Mouse (Mus musculus) neural tube, embryonic 11.5 days (tissue): ENCODE measurements at regions not wholly inside any gene's neighbourhood (a gene's known extent, or its start where the extent isn't known, plus 50 kb on each side); places are given as distances from the start of the nearest gene placed in this dataset.

Source experiments
- ATAC-seq: fragments of 200-750 bp; cut with Nextera tagmentation; 2 replicates; pipeline ENCODE4 v1.8.0; 2017; ENCODE audit warnings: moderate number of reproducible peaks, mild to moderate bottlenecking, moderate TSS enrichment, moderate library complexity; ENCODE audit not compliant: insufficient read depth, low FRiP score, low TSS enrichment
- DNase-seq: peaks from one replicate; pipeline ENCODE4 v3.0.0-alpha.2; 2015; ENCODE audit warnings: low spot score
- H3K27ac ChIP-seq: fragments of 300-500 bp; sonication (generic); 2 replicates; pipeline ENCODE4 v1.5.1; 2014; ENCODE audit warnings: low read depth, mild to moderate bottlenecking, low read length
- H3K27me3 ChIP-seq: fragments of 300-500 bp; sonication (generic); 2 replicates; pipeline ENCODE4 v1.6.1; 2014; ENCODE audit warnings: mild to moderate bottlenecking, low read length, mixed read lengths; ENCODE audit not compliant: control insufficient read depth, insufficient read depth
- H3K36me3 ChIP-seq: fragments of 300-500 bp; sonication (generic); 2 replicates; pipeline ENCODE4 v1.6.1; 2014; ENCODE audit warnings: mild to moderate bottlenecking, low read length, moderate library complexity, mixed read lengths; ENCODE audit not compliant: control insufficient read depth, insufficient read depth
- H3K4me1 ChIP-seq: fragments of 300-500 bp; sonication (generic); 2 replicates; pipeline ENCODE4 v1.6.1; 2014; ENCODE audit warnings: low read length, mixed read lengths; ENCODE audit not compliant: control insufficient read depth, insufficient read depth
- H3K4me2 ChIP-seq: fragments of 300-500 bp; sonication (generic); 2 replicates; pipeline ENCODE4 v1.6.1; 2014; ENCODE audit warnings: low read depth, mild to moderate bottlenecking, moderate library complexity
- H3K4me3 ChIP-seq: fragments of 300-500 bp; sonication (generic); 2 replicates; pipeline ENCODE4 v1.5.1; 2014; ENCODE audit warnings: low read depth, low read length
- H3K9ac ChIP-seq: fragments of 300-500 bp; sonication (generic); 2 replicates; pipeline ENCODE4 v1.6.1; 2014; ENCODE audit warnings: mild to moderate bottlenecking, low read length
- H3K9me3 ChIP-seq: fragments of 300-500 bp; sonication (generic); 2 replicates; pipeline ENCODE4 v1.6.1; 2016; ENCODE audit warnings: low read length; ENCODE audit not compliant: control insufficient read depth
- WGBS: fragments of 180-500 bp; shearing (Covaris S2); extraction: QIAGEN DNeasy Blood & Tissue Kit; methylation state at CpG from one replicate; pipeline ENCODE4 v1.1.7; 2014; 5-methylcytosine and 5-hydroxymethylcytosine counted together

- Histone ChIP-seq H3K27ac (no peak overlapping the region), H3K4me2 (no peak overlapping the region), H3K36me3 (no peaks in the 10 kb centered on the region), H3K4me3 (no peak overlapping the region), H3K4me1 (no peaks in the 10 kb centered on the region), H3K9me3 (no peaks in the 10 kb centered on the region), H3K9ac (no peak overlapping the region), H3K27me3 (no peaks in the 10 kb centered on the region)
- ATAC-seq: no peak
- 90% methylated on average over 7 of the region's 7 CpGs for WGBS
- no peak for DNase-seq
Measured at GRCm38 (mm10) chr17:9282333-9283176, 139.3 kb upstream of the Gm17728 start.

GRCm38 (mm10) chr17:9286431-9286830 is 135.4 kb upstream of the Gm17728 start:
- no peak overlapping the region for H3K4me2 ChIP-seq
- H3K27ac ChIP-seq: no peak overlapping the region
- no peak overlapping the region for H3K4me3 ChIP-seq
- H3K9ac ChIP-seq: no peak overlapping the region
- H3K36me3 ChIP-seq: no peaks in the 10 kb centered on the region
- WGBS: 57% methylated on average over 5 of the region's 5 CpGs
- no peaks in the 10 kb centered on the region for H3K4me1 ChIP-seq
- H3K9me3 ChIP-seq: no peaks in the 10 kb centered on the region
- ATAC-seq (no peak), DNase-seq (no peak)
- no peaks in the 10 kb centered on the region for H3K27me3 ChIP-seq

DNA sequence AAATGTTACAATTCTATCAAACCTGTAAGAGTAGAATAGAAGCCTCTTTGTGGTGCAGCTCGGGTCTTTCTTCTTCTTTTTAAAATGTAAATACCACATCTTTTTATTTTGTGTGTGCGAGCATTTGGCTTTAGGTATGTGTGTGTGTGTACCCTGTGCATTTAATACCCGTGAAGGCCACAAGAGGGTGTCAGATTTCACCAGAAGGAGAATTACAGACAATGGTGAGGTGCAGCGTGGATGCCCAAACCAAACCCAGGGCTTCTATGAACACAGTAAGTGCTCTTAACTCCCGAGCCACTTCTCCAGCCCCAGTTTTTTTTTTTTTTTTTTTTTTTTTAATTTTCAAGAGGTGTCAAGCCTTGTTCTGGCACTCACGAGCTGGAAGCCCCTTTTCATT is 135.0 kb upstream of the Gm17728 start:
- Histone ChIP-seq H3K27me3 (no peaks in the 10 kb centered on the region), H3K36me3 (no peaks in the 10 kb centered on the region), H3K9ac (no peak overlapping the region), H3K4me1 (no peaks in the 10 kb centered on the region), H3K9me3 (no peaks in the 10 kb centered on the region), H3K4me2 (no peak overlapping the region), H3K27ac (no peak overlapping the region), H3K4me3 (no peak overlapping the region)
- 77% methylated on average over 6 of the region's 6 CpGs for WGBS
- DNase-seq (no peak), ATAC-seq (no peak)

GRCm38 (mm10) chr17:9287682-9288081 is 134.2 kb upstream of the Gm17728 start:
- Histone ChIP-seq H3K9me3 (no peaks in the 10 kb centered on the region), H3K4me2 (no peak overlapping the region), H3K4me1 (no peaks in the 10 kb centered on the region), H3K9ac (no peak overlapping the region), H3K36me3 (no peaks in the 10 kb centered on the region), H3K4me3 (no peak overlapping the region), H3K27me3 (no peaks in the 10 kb centered on the region), H3K27ac (no peak overlapping the region)
- DNase-seq (no peak), ATAC-seq (no peak)
- 60% methylated on average over 9 of the region's 9 CpGs for WGBS

GRCm38 (mm10) chr17:9291601-9292000 is 130.3 kb upstream of the Gm17728 start:
- no peaks in the 10 kb centered on the region for H3K36me3 ChIP-seq
- 23% methylated on average over 4 of the region's 4 CpGs for WGBS
- no peaks in the 10 kb centered on the region for H3K27me3 ChIP-seq
- no peak overlapping the region for H3K27ac ChIP-seq
- no peak overlapping the region for H3K4me3 ChIP-seq
- no peak overlapping the region for H3K4me2 ChIP-seq
- ATAC-seq (no peak), DNase-seq (no peak)
- H3K9ac ChIP-seq: no peak overlapping the region
- H3K9me3 ChIP-seq: no peaks in the 10 kb centered on the region
- H3K4me1 ChIP-seq: no peaks in the 10 kb centered on the region

DNA sequence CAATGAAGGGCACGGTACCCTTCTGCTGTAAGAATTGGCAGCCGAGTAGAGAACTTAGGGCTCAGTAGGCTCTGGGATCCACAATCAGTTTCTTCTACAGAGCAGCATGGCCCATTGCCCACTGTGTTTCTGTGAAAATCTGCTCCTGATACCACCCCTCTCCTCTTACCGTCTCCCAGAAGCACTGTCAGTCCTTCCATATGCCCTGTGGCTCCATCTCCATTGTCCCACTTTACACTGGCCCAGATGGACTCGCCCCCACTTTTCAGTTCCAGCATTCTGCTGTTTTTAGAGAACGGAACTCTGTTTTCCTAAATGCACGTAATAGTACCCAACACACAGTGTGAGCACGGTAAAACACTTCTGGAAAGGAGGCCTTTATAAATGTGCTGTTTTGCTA is 129.6 kb upstream of the Gm17728 start:
- H3K27me3 ChIP-seq: no peaks in the 10 kb centered on the region
- no peak for DNase-seq

GRCm38 (mm10) chr17:9296371-9296770 is 125.5 kb upstream of the Gm17728 start:
- no peak overlapping the region for H3K4me2 ChIP-seq
- no peak overlapping the region for H3K4me3 ChIP-seq
- no peaks in the 10 kb centered on the region for H3K27me3 ChIP-seq
- no peaks in the 10 kb centered on the region for H3K36me3 ChIP-seq
- DNase-seq (no peak), ATAC-seq (no peak)
- H3K9ac ChIP-seq: no peak overlapping the region
- H3K4me1 ChIP-seq: no peaks in the 10 kb centered on the region
- 84% methylated on average over 1 of the region's 1 CpGs for WGBS
- no peaks in the 10 kb centered on the region for H3K9me3 ChIP-seq
- no peak overlapping the region for H3K27ac ChIP-seq

More for the DNA sequence above, 129.6 kb upstream of the Gm17728 start:
- Histone ChIP-seq H3K9ac (no peak overlapping the region), H3K4me2 (no peak overlapping the region), H3K4me3 (no peak overlapping the region), H3K27ac (no peak overlapping the region), H3K9me3 (no peaks in the 10 kb centered on the region), H3K36me3 (no peaks in the 10 kb centered on the region), H3K4me1 (no peaks in the 10 kb centered on the region)
- ATAC-seq: no peak
- WGBS: 85% methylated on average over 7 of the region's 7 CpGs

DNA sequence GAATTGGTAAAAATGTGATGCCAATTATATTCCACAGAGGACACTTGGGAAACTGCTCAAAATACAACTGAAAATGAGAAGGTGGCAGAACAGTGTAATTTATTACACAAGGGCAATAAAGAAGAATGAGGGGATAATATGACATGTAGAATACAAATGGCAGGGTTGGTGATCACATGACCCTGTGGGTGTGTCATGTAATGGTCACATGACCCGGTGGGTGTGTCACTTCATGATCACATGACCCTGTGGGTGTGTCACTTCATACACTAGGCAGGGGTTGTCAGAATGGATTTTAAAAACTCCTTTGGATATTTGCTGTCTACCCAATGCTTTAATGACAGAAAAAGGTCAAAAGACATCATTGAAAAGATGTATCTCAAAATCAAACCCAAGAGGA is 123.6 kb upstream of the Gm17728 start:
- Histone ChIP-seq H3K27ac (no peak overlapping the region), H3K36me3 (no peaks in the 10 kb centered on the region), H3K4me1 (no peaks in the 10 kb centered on the region), H3K4me2 (no peak overlapping the region), H3K9me3 (no peaks in the 10 kb centered on the region), H3K27me3 (no peaks in the 10 kb centered on the region), H3K4me3 (no peak overlapping the region), H3K9ac (no peak overlapping the region)
- WGBS: 90% methylated on average over 1 of the region's 1 CpGs
- DNase-seq: no peak
- no peak for ATAC-seq

DNA sequence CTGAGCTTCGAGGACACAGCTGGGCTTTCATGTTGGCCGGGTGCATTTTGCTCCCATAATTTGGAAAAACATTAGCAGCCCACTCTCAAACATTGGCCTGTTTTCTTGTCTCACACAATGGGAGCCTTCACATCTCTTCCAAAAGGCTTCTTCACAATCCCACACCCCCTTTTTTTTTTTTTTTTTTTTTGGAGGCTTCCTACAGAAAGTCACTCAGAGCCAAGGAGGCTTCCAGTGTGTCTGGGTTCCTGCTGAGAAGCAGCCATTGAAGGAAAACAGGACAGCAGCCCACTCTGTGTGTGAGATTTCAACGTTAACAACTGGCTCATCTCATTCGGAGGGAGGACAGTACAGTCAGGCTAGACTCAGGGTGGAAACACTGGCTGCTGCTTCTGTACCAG is 120.8 kb upstream of the Gm17728 start:
- no peak for DNase-seq
- ATAC-seq: no peak
- WGBS: 50% methylated on average over 4 of the region's 4 CpGs

More for the DNA sequence above, 120.8 kb upstream of the Gm17728 start:
- H3K4me3 ChIP-seq: no peak overlapping the region
- no peak overlapping the region for H3K9ac ChIP-seq
- H3K27ac ChIP-seq: no peak overlapping the region
- no peaks in the 10 kb centered on the region for H3K4me1 ChIP-seq
- no peaks in the 10 kb centered on the region for H3K27me3 ChIP-seq
- no peak overlapping the region for H3K4me2 ChIP-seq
- no peaks in the 10 kb centered on the region for H3K36me3 ChIP-seq
- H3K9me3 ChIP-seq: no peaks in the 10 kb centered on the region
